Mouse (Mus musculus) frontal cortex, postnatal 36 days (tissue): Measurements from ENCODE around the gene Angptl7.

Source experiments
- DNase-seq, 2 experiments: peaks; one replicate each; pipeline ENCODE4 v3.0.0; 2022; ENCODE audit warnings: low spot score in 2 of 2

Angptl7 gene

DNA sequence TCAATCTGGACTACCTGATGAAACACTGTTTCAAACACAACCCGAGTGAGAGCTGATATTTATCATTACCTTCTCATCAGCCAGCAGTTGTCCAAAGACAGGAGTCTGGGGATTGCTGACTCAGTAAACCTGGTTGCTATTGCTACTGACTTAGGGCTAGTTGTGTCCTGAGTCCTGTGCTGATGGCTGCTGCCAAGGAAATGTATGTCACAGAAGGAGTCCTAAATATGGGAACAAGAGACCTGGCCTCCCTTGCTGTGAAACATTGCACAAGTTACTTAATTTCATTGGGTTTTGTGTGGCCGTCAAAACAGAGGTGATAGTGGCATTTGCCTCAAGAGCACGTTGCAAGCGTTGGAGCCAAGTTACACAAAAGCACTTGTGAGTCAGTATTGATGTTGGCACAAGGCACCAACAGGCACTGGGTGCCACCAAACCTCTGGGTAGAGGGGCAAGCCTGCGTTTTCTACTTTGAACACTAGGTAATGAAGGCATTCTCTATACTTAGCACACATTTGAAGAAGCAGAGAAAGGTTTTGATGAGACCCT is 44.7 kb downstream of the Angptl7 start:
- no peak for DNase-seq

GRCm38 (mm10) chr4:148453707-148454106 is 46.6 kb downstream of the Angptl7 start:
- no peak for DNase-seq

GRCm38 (mm10) chr4:148448853-148449245 is 51.4 kb downstream of the Angptl7 start:
- DNase-seq: peak in 1 of 2 experiments; percentile 28

- DNase-seq: peak; percentile 91 to 97
Measured at GRCm38 (mm10) chr4:148448179-148448852, 51.9 kb downstream of the Angptl7 start, which contains the start of gene Mtor. Mtor (plus strand) TSS chr4:148448611.
